Mouse (Mus musculus): ENCODE measurements around the gene Rab30.

- TF ChIP-seq CTCF (IDR thresholded peaks at IDR 0.05; ENCODE audit: low read depth): no peak
- no peak for TF ChIP-seq EP300 (IDR thresholded peaks at IDR 0.05; ENCODE audit: low read depth)
Measured at GRCm38 (mm10) chr7:92782511-92782910, 41.1 kb downstream of the Rab30 start.
